Mouse (Mus musculus) MEL (cell line): ENCODE measurements at regions not wholly inside any gene's neighbourhood (a gene's known extent, or its start where the extent isn't known, plus 50 kb on each side); places are given as distances from the start of the nearest gene placed in this dataset.

Experiments
- TAL1 ChIP-seq: IDR thresholded peaks from 2 replicates; pipeline ENCODE4 v1.6.1; 2012; ENCODE audit warnings: mild to moderate bottlenecking, inconsistent platforms, low read length, moderate library complexity, mixed read lengths
- TBP ChIP-seq: IDR thresholded peaks from 2 replicates; pipeline ENCODE4 v1.8.0; 2011; ENCODE audit warnings: low read depth, low read length, improper control_type of control experiment

DNA sequence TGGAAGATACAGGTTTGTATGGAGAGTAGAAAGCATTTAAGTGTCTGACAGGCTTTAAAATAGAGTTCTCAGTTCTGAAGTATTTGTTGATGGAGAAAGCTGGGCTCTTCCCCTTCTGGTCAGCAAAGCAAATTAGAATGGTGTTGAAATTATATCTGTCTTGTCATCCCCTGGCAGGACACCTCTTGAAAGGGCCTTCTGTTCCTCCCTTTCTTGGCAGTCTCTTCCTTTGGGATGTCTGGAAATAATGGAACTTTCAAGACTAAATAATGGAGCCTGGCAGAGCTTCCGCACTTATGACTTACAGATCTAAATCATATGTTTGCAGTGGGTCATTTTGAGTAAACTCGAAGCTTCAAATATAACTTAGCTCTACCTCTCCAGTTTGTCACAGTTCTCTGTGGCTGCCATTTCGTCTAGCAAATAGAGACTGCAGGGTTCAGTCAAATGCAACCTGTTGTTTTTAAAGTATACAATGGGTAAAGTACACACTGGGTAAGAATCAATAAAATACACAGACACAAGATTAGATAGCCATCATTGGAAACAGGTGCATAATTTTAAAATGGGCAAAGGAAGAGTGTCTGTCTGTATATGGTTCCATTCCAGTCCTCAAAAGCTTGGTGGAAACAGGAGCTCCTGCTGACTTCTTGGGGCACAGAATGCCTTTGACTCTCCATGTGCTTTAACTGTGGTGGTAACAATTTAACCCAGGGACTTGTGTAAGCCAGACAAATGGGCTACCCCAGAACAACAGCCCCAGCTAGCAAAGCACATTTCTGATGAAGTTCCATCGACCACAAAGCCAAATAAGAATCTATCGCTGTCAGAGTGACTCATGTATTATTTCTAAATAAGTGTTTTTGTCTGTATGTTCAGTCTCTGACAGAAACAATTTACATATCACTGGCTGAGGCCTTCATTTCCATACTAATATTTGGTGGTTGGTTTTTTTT is 3524.4 kb upstream of the Gm7489 start:
- TF ChIP-seq TBP (no peak), TAL1 (no peak)
